Mouse (Mus musculus) adrenal gland, postnatal 14 days (tissue): ENCODE measurements at regions not wholly inside any gene's neighbourhood (a gene's known extent, or its start where the extent isn't known, plus 50 kb on each side); places are given as distances from the start of the nearest gene placed in this dataset.
A peak's percentile ranks its signal among the peaks of the same experiment; 100 is the strongest.

Experiments used
- DNase-seq: peaks from one replicate; pipeline ENCODE4 v3.0.0; 2021; ENCODE audit warnings: mixed read lengths

DNA sequence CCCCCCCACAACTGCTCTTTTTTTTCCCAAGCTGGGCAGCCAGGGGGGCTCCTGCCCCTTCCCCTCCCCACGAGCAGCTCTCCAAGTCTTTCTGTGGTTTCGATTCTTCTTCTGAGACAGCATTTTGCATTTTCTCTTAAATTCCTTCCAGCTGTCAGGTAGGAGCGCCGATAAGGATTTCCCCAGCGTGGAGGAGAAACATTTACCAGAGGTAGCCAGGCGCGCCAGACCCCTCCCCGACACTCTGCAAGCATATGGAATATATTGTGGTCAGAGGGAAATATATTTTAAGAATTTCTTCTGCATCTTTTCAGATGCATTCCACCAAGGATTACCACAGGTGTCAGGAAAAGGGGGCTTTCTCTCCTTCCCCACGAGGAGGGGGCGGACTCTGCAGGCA lies 111.9 kb downstream of the Tbx5 start:
- DNase-seq = no peak

DNA sequence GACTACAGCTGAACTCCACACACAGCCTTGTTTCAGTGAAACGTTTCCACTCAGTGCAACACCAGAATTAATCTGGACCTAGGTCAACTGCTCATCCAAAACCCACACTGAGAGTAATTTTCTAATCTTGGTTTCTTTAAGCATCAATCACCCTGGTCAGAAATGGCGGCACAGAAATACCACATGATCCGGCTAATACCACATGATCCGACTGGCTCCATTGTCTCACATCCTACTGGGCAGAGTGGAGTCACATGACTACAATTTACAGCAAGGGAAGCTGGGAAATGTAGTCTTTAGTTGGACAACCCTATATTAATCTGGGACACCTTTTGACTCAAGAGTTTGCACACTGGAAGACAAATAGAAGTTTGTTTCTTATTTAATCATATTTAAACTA lies 115.9 kb downstream of the Tbx5 start:
- no peak for DNase-seq

DNA sequence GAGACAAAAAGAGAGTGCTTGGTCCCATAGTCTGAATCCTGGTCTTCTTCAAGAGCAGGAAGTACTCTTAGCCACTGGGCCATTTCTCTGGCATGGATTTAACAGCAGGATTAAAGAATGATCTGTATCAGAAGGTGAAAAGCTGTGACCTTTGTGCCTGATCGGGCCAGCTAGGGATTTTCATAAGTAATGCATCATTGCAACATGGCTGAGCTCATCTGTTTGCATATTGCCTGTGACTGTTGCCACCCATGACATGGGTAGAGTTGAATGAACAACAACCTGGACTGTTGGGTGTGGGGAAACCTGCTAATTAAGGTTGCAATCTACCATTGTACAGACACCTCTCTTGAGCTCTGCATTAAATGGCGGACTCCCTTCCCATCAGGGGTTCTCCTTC lies 119.6 kb downstream of the Tbx5 start:
- DNase-seq = no peak

DNA sequence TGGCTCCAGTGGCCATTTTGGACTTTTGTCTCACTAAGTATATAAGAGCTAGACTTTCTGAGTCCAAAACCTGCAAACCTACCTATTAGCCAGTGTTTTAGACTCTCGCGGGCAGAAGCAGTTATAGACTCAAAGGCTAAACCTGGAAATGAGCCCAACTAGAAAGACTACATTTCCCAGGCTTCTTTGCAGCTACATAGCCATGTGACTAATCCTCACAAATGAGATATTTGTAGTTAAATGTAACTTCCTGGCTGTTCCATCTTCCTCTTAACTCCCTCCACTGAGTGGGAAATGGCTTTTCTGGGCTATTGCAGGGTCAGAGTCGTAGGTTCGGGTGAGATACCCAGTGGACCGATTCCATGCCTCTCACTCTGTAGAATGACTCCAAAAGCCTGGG lies 120.7 kb downstream of the Tbx5 start:
- DNase-seq = no peak

DNA sequence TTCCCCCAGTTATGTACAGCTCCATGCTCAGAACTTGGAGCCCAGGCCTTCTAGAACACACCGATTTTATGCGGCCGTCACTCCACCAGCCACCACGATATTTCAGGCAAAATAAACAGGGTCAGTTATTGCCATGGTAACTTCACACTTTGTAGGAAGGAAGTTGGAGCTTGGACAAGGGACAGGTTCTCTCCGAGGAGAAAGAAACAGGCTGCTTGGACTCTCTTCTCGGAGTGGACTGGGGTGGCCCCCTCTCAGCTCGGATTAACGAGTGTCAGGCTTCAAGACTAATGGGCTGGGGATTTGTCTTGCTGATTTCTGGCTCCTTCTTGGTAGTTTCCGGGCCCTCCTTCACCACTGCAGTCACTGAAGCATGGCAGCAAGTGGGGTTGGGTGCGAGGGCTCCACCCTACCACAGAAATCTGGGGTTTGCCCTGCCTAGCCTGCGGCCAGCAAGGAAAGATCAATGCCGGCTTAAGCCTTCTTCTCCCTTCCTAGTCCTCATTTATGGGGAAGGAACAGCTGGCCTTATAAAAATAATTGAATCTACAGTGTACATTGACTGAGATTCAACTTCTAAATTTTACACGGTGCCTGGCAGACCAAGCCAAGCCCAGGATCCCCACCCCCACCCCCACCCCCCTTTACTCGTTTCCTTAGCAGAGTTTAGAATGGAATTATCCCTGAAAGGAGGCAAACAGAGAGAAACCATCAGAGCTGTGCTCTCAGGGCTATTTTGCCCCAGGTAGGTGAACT lies 121.5 kb downstream of the Tbx5 start:
- no peak for DNase-seq

DNA sequence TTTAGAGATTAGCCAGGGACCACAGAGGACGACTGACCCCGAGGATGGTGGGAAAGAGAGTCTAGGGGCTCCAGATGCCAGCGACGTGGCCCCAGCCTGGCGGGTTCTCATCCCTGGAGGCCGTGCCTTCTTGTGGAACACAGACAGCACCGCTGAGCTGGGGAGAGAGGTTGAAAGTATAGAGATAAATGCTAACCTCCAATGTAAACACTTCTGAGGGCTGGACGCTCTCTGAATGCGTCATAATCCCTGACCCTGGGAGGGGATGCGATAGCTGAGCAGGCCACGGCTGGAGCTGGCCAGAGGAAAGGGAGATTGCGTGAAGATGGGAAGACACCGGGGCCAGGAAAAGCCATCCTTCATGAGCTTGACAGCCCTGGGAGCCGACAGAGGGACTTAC lies 126.5 kb downstream of the Tbx5 start:
- peak; percentile 7 for DNase-seq

DNA sequence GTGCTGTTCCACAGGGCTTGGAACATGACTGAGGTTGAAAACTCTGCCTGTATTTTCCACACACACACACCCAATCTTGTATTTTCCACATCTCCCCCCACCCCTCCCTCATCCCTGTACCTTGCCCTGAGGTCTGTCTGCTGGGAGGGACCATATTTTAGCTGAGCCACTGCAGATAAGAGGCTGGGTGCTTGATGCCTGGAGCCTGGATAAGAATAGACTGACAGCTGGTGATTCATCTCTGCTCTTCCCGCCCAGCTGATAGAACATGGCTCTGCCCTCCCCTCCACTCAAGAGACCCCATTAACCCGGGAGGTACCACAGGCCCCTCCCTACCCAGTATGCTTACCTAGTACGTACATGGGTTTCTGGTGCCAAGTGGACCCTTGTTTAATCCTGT lies 132.3 kb downstream of the Tbx5 start:
- no peak for DNase-seq

DNA sequence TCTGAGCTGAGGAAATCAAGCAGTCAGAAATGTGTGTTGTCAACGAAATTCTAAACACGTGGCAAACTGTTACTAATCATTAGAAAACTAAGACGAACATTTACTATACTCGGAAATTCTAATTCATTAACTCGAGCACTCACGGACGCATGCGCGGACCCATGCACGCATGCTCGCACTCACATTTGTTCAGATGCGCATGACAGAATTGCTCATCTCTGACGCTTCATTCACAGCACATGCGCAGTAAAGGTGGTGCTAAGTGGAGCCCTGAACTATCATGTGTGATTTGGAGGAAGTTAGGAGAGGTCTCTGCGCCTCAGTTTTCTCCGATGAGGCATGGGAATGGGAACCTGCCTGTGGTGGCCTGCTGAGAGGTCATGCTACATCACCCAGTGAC lies 138.8 kb downstream of the Tbx5 start:
- no peak for DNase-seq

DNA sequence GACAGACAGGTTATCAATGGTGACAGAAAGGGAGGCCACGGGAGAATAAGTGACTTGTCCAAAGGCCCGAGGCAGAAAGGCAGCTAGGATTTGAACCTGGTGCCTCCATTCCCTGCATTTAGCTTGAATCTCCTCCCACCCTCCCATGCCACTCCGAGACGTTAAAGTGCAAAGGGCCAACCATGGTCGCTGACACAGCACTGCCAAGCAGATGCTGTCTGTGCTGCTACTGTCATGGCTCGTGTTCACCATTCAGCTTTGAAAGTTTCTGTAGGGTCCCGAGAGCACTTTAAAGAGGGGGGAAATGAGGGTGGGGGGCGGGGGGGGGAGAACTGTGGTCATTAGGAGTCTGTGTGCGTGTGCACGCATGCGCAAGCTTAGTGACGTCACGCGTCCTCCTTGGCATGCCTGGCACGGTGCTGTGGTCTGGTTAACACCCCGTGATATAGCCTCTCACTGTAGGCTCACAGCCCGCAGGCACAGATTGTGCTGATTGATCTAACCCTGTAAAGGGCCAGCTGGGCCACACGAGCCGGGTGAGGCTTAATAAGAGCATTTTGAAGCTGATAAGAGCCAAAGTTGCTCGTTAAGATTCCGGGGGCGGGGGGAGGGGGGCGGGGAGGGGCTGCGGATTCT lies 140.5 kb downstream of the Tbx5 start:
- peak; percentile 18 for DNase-seq

DNA sequence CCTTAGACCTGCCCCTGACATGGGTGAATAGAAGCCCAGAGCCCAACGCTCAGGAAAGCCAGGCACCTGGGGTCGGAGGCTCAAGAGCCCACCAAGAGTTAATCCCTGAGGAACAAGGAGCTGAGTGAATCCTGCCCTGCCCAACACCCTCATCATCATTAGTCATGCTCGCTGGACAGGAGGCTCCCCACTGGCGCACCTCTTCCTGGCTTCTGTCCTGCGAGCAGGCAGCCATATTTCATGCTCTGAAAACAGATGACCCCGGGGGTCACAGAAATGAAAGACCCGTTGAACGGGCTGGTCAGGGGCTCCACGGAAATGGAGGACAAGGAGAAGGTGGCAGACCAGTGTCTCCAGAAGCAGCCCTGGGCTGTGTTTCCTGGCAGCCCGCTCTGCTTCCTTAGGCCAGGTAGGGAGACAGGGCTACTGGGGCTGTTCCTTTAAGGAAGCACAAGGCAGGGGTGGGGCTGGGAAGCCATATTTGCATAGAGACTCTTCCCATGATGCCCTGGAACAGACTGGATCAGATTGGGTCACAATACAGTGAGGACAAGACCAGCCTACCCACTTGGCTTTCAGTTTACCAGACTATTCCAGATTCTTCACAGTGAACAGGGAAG lies 138.1 kb upstream of the Rbm19 start:
- no peak for DNase-seq

DNA sequence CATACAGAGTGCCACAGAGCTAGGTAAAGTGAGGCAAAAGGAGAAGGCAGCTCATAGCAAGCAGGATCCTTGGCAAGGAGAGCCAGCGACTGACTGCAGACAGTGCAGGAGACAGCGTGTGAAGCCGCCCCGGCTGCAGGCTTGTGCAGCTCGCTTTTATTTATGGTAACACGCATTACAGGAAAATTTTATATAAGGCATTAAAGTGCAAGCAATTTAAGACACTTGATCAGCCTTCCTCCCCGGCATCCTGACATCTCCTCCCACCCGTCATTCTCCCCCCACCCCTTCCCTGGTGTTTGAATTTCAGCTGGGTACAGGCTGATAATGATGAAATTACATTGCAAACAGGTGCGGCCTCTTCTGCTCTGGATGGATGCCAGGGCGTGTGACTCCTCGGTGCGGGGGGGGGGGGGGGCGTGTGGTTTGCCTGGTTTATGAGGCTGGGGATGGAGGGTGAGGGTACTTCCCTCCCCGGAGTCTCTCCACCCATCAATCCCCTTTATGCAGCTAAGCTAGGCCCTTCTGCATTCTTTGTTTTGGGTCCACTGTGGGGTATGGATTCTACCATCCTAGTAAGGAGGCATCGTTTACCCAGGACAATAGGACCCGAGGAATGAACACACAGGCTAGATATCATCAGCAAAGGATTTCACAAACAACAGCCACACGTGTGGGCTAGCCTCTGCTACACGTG lies 135.0 kb upstream of the Rbm19 start:
- no peak for DNase-seq

DNA sequence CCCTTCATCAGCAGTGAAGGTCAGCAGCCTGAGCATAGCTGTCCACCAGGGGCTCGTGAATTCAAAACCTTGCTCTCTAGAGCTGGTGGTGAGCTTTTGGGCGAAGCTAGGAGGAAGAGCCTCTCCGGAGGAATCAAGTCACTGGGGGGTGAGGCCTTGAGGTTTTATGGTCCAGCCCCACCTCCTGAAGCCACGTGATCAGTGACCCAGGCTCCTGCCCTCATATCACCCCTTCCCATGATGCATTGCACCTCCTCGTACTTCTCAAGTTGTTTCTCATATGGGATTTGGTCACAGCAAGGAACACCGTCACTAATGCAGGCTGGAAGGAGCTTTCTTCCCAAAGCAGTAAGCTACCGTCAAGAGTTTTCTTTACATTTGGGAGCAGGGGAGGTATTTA lies 132.1 kb upstream of the Rbm19 start:
- DNase-seq = no peak

DNA sequence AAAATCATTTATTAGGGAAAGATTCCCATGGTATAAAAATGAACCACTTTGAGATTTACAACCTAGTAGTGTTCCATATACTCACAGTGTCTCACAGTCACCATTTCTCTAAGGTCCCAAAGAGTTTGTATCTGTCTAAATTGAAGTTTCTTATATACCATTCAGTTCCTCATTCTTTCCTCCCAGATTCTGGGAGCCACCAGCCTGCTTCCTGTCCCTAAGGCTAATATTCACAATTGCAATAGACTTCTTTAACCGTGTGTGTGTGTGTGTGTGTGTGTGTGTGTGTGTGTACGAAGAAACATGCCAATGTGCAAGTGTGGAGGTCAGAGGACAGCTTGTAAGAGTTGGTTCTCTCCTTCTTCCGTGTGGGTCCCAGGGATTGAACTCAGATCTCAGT lies 124.1 kb upstream of the Rbm19 start:
- no peak for DNase-seq

DNA sequence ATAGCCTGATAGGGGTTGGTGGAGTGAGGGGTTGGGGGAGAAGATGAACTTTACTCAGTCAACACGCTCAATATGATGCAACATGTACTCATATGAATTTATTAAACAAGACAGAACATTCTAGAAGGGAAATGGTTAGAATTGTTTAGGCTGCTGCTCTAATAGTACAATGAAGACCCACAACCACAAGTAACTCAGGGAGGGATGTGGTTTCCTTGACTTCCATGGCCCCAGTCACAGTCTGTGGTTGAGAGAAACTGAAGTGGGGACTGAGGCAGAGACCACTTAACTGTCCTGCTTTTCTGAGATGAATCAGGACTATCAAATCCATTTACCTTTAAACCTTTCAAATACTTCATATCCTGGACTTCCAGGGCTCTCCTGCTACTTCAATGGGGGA lies 120.5 kb upstream of the Rbm19 start:
- DNase-seq = no peak

DNA sequence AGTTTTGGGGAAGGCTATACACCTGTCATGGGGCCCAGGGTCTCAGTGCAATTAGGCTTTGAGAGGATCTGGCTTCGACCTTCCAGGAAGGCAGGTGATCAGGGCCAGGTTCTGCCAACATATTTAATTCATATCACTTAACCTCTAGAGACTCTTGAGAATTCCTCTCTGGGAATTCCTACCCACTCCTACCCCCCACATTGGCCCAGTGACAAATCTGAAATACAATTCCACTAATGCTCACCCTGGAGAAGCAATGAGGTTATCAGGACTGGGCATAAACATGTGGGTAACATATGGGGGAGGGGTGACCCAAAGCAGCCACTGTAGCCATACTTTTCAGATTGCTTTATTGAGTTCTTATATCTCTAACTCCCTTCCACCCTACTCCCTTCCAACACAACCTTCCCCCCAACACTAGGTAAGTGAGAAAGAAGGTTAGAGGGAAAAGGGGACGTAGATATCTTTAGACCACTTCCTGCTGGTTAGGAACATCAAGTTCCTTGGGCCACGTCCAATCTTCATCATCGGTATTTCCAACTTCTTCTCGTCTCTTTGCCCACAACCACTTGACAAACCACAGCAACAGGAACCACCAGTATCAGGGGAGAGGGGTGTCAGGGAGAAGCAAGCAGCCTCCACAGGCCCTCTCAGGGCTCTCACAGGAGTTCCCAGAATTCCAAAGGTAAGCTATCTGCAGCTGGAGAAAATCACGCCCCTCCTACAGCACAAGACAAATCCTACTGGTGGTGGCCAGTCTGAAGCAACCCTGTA lies 110.4 kb upstream of the Rbm19 start:
- no peak for DNase-seq

DNA sequence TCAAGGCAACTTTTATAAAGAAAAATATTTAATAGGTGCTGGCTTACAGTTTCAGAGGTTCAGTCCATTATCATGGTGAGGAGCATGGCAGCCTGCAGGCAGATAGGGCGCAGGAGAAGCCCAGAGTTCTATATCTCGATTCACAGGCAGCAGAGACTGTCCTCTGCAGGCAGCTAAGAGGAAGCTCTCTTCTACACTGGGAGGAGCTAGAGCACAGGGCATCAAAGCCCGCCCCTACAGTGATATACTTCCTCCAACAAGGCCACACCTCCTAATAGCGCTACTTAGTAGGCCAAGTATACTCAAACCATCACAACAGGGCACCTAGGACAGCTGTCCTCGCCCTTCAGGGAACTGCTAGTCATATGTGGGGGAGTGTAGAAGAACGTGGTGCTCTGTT lies 108.5 kb upstream of the Rbm19 start:
- no peak for DNase-seq

DNA sequence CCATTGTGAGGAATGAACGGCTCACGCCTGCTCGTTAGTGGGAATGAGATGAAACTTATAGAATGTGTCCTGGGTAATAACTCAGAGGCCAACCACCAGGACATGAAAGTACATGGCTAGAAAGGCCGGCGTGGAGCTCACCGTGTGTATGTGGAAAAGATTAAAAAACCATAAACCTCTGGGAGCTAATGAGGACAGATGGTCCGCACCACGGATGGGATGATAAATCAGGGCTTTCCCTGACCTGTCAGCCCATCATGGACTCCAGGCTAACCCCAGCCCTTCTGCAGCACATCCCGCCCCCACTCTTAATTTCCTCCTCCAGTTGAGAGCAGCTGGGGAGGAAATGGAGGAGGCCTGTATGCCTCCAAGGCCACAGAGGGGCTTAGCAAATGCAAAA lies 108.0 kb upstream of the Rbm19 start:
- DNase-seq = no peak

DNA sequence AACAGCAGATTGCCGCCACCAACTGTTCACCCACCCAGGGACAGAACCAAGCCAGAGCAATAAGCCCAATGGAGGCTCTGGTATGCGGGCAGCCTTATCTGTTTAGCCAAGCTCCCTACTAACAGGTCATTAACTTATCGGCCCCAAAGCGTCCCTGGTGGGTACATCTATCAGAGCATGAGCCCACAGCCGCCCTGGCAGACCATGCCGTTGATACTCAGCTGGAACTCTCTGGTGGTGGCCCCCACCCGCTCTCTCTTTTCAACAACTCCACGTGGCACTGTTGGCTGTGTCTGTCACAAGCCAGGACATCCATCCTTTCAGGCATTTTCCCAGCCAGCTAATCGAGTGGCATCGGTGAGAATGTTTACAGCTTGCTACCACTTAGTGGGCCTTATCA lies 100.8 kb upstream of the Rbm19 start:
- no peak for DNase-seq

DNA sequence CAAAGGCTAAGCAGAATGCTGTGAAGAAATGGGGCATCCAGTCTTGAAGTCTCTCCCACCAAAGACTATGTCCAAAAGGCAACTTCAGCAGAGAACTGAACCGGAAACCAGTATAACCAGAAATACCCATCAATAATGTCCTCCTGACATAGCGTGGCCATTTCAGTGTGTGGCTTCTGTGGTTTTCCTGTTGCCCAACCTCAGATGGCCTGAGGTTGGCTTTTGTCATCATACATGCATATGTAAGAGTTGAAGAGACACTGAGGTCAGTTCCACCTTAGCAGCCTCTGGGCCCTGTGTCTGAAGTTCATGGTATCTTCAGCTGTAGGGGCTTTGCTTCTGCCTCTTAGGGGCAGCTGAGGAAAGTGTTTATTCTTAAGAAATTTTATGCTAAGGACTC lies 98.1 kb upstream of the Rbm19 start:
- DNase-seq = no peak

DNA sequence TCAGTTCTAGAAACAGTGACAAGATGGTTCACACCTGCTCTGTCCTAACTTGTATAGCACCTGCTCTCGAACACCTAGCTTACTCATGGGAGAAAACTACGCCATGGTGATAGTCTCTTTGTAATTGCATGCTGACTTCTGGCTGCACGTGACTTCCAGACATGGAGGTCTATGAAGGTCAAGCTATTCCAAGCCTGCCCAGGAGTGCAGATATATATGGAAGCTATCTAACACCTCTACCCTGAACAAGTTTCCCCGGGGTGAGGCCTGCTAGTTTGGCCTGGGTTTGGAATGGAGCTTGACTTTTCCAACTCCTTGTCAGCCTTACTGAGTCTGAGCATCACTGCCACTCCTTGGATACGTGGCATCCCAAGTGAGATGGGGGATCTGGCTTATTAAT lies 95.5 kb upstream of the Rbm19 start:
- no peak for DNase-seq

DNA sequence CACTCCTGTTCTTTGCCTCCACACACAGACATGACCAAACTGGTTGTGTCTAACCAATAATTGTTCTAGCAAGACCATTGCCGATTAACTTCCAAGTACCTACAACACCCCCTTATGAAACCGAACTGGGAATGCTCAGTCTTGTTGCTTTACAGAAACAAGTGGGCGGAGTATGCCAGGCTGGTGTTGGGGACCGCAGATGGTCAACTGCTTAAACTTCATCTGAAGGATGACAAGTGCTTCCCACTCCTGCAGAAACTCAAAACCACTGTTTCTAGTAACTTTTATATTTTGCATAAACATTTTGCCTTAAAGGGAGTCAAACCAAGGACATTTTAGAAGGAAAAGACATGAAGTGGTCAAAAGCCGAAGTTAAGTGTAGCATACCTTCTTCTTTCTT lies 94.0 kb upstream of the Rbm19 start:
- no peak for DNase-seq

DNA sequence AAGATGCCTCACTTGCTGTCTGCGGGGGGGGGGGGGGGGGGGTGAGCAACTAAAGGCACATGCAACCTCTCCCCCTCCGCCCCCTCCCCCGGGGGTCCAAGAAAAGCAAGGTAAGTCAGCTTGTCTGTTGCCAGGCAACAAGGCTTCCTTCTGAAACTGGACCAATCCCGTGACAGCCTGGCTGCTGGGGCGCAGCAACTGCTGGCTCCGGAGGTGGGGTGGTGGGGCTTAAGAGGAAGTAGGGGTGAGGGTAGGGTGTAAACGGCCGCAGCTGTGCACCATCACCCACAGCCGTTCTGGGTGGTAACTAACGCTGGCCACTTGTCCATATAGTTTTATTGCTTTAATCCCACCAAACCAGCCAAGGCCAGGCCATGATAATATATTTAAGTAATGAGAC lies 92.2 kb upstream of the Rbm19 start:
- no peak for DNase-seq

DNA sequence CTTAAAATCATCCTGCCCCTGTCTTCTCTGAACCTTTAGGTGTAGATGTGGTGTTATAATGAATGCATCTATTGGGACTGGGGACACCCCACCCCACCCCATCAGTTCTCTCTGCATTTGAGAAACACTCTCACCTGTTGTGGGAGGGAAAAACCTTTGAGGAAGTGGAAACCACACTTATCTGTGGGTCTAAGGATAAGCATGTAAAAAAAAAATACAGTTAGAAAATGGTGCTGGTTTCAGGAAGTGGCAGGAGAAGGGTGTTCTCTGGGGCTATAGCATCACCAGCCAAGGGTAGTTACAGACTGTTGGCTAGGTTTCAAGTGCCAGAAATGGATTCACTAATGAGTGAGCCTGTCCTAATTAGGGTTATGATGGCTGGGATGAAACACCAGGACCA lies 91.1 kb upstream of the Rbm19 start:
- DNase-seq = no peak
